Mouse (Mus musculus): ENCODE measurements at regions not wholly inside any gene's neighbourhood (a gene's known extent, or its start where the extent isn't known, plus 50 kb on each side); places are given as distances from the start of the nearest gene placed in this dataset.

GRCm38 (mm10) chr12:59460997-59461961, 241.8 kb upstream of the Fbxo33 start:
- Histone ChIP-seq H3K27me3 (ENCODE audit: control insufficient read depth in 1 of 2, insufficient read depth in 2 of 2, low read length in 2 of 2) (no peaks in the 10 kb centered on the region), H3K4me1 (ENCODE audit: control insufficient read depth in 1 of 2, insufficient read depth in 2 of 2, low read length in 2 of 2) (no peaks in the 10 kb centered on the region), H3K4me3 (ENCODE audit: control insufficient read depth in 1 of 2, insufficient read depth in 1 of 2, low read depth in 2 of 2, low read length in 2 of 2) (no peak overlapping the region), H3K36me3 (ENCODE audit: control insufficient read depth in 1 of 2, insufficient read depth in 2 of 2, low read length in 2 of 2) (no peaks in the 10 kb centered on the region), H3K9me3 (replicated peaks; ENCODE audit: insufficient read depth, low read length) (no peaks in the 10 kb centered on the region), H3K79me2 (ENCODE audit: control insufficient read depth, insufficient read depth, low read length, poor library complexity) (no peaks in the 10 kb centered on the region), H3K9ac (ENCODE audit: control insufficient read depth, low read depth, low read length, poor library complexity, severe bottlenecking) (no peak overlapping the region), H3K27ac (ENCODE audit: control insufficient read depth, low read depth, low read length) (no peak overlapping the region)
- DNase-seq (ENCODE audit: low read depth, low spot score): peak; percentile 17
- TF ChIP-seq ZKSCAN1 (IDR thresholded peaks at IDR 0.05; ENCODE audit: low read depth, low read length) (no peak), RAD21 (IDR thresholded peaks at IDR 0.05; ENCODE audit: low read depth, low read length) (peak; percentile 42), ETS1 (IDR thresholded peaks at IDR 0.05; ENCODE audit: low read depth, low read length) (no peak), CTCF (IDR thresholded peaks at IDR 0.05 in 2 of 3, conservative IDR thresholded peaks at IDR 0.05 in 1 of 3; ENCODE audit: control insufficient read depth in 1 of 3, insufficient read depth in 1 of 3, low read depth in 2 of 3, low read length in 3 of 3, poor library complexity in 1 of 3, severe bottlenecking in 1 of 3) (peak in 2 of 3 experiments; percentile 6 to 45; a peak in 2 of 6 replicates), SMC3 (IDR thresholded peaks at IDR 0.05; ENCODE audit: low read depth, low read length) (peak; percentile 35; the same call in 1 of the 2 replicates), ELF1 (IDR thresholded peaks at IDR 0.05; ENCODE audit: low read depth, low read length) (no peak)

GRCm38 (mm10) chr12:59456175-59456851, 236.8 kb upstream of the Fbxo33 start:
- DNase-seq (ENCODE audit: low read depth, low spot score): no peak
- Histone ChIP-seq H3K4me1 (ENCODE audit: control insufficient read depth in 1 of 2, insufficient read depth in 2 of 2, low read length in 2 of 2) (no peaks in the 10 kb centered on the region), H3K36me3 (ENCODE audit: control insufficient read depth in 1 of 2, insufficient read depth in 2 of 2, low read length in 2 of 2) (no peaks in the 10 kb centered on the region), H3K27me3 (ENCODE audit: control insufficient read depth in 1 of 2, insufficient read depth in 2 of 2, low read length in 2 of 2) (no peaks in the 10 kb centered on the region), H3K4me3 (ENCODE audit: control insufficient read depth in 1 of 2, insufficient read depth in 1 of 2, low read depth in 2 of 2, low read length in 2 of 2) (no peak overlapping the region), H3K9me3 (replicated peaks; ENCODE audit: insufficient read depth, low read length) (no peaks in the 10 kb centered on the region), H3K27ac (ENCODE audit: control insufficient read depth, low read depth, low read length) (no peak overlapping the region), H3K79me2 (ENCODE audit: control insufficient read depth, insufficient read depth, low read length, poor library complexity) (no peaks in the 10 kb centered on the region), H3K9ac (ENCODE audit: control insufficient read depth, low read depth, low read length, poor library complexity, severe bottlenecking) (no peak overlapping the region)
- TF ChIP-seq USF2 (IDR thresholded peaks at IDR 0.05; ENCODE audit: borderline replicate concordance in 1 of 2, insufficient read depth in 1 of 2, low read depth in 1 of 2, low read length in 2 of 2) (no peak), MYB (IDR thresholded peaks at IDR 0.05; ENCODE audit: low read depth, low read length) (no peak), TAL1 (IDR thresholded peaks at IDR 0.05; ENCODE audit: low read length) (no peak), ZMIZ1 (IDR thresholded peaks at IDR 0.05; ENCODE audit: low read depth, low read length) (no peak), UBTF (IDR thresholded peaks at IDR 0.05; ENCODE audit: borderline replicate concordance, insufficient read depth, low read depth, low read length) (no peak), POLR2AphosphoS2 (IDR thresholded peaks at IDR 0.05; ENCODE audit: low read length) (no peak), RAD21 (IDR thresholded peaks at IDR 0.05; ENCODE audit: low read depth, low read length) (no peak), KAT2A (conservative IDR thresholded peaks at IDR 0.05; ENCODE audit: low read depth, low read length) (no peak), JUND (IDR thresholded peaks at IDR 0.05; ENCODE audit: low read depth, low read length) (no peak), HCFC1 (IDR thresholded peaks at IDR 0.05; ENCODE audit: low read depth, low read length) (no peak), MAZ (IDR thresholded peaks at IDR 0.05; ENCODE audit: low read depth, low read length) (no peak)

Data from MEL (cell line).